Mouse (Mus musculus): ENCODE results near the gene Dhfr.

Gene Dhfr

GRCm38 (mm10) chr13:92387367-92387766 lies 32.8 kb downstream of the Dhfr start:
- no peak for ATAC-seq (ENCODE audit: low TSS enrichment)

GRCm38 (mm10) chr13:92393047-92393661 lies 38.6 kb downstream of the Dhfr start:
- ATAC-seq (ENCODE audit: low TSS enrichment), result no peak

- ATAC-seq (ENCODE audit: low TSS enrichment), result no peak
These were observed 44.2 kb downstream of the Dhfr start for GRCm38 (mm10) chr13:92398491-92399384.

- ATAC-seq (ENCODE audit: low TSS enrichment), result no peak
These were observed 47.5 kb downstream of the Dhfr start for GRCm38 (mm10) chr13:92402063-92402462.

GRCm38 (mm10) chr13:92403496-92403895 lies 49.0 kb downstream of the Dhfr start:
- ATAC-seq (ENCODE audit: low TSS enrichment), result no peak

- ATAC-seq (ENCODE audit: low TSS enrichment), result no peak
These were observed 56.0 kb downstream of the Dhfr start for GRCm38 (mm10) chr13:92410486-92410885.

GRCm38 (mm10) chr13:92419630-92420029 lies 65.1 kb downstream of the Dhfr start:
- no peak for ATAC-seq (ENCODE audit: low TSS enrichment)

- ATAC-seq (ENCODE audit: low TSS enrichment), result peak; percentile 39
These were observed 69.2 kb downstream of the Dhfr start for GRCm38 (mm10) chr13:92423711-92424110.

- peak; percentile 74 for ATAC-seq (ENCODE audit: low TSS enrichment)
These were observed 71.3 kb downstream of the Dhfr start, which contains the start of gene Ankrd34b for GRCm38 (mm10) chr13:92425758-92426264. TSS of gene Ankrd34b (plus strand) at chr13:92425896.

GRCm38 (mm10) chr13:92426294-92427051 lies 71.9 kb downstream of the Dhfr start:
- peak; percentile 15; the same call in 1 of the 2 replicates for ATAC-seq (ENCODE audit: low TSS enrichment)

GRCm38 (mm10) chr13:92427351-92427855 lies 72.9 kb downstream of the Dhfr start:
- no peak for ATAC-seq (ENCODE audit: low TSS enrichment)
